Mouse (Mus musculus) midbrain, embryonic 14.5 days (tissue): Measurements from ENCODE around the gene Sept4. TPM values are rescaled to one million over a fixed set of nuclear protein-coding genes. Genes with fewer than 3 reads are reported as not detected.
A peak's percentile ranks its signal among the peaks of the same experiment; 100 is the strongest.

Experiments used
- ATAC-seq: fragments of 200-750 bp; cut with Nextera tagmentation; 2 replicates; pipeline ENCODE4 v1.8.0; 2017; ENCODE audit warnings: moderate number of reproducible peaks, moderate library complexity; ENCODE audit not compliant: low FRiP score, low TSS enrichment
- DNase-seq: peaks from one replicate; pipeline ENCODE4 v3.0.0-alpha.2; 2015
- H3K27ac ChIP-seq: fragments of 300-500 bp; sonication (generic); replicated peaks from 2 replicates; pipeline ENCODE4 v1.5.1; 2014; ENCODE audit warnings: mild to moderate bottlenecking, low read depth, low read length, moderate library complexity
- H3K27me3 ChIP-seq: fragments of 300-500 bp; sonication (generic); 2 replicates; pipeline ENCODE4 v1.6.1; 2014; ENCODE audit warnings: low read length, control low read depth, mixed read lengths; ENCODE audit not compliant: control insufficient read depth, insufficient read depth
- H3K36me3 ChIP-seq: fragments of 300-500 bp; sonication (generic); 2 replicates; pipeline ENCODE4 v1.6.1; 2014; ENCODE audit warnings: low read length, control low read depth; ENCODE audit not compliant: control insufficient read depth, insufficient read depth
- H3K4me1 ChIP-seq: fragments of 300-500 bp; sonication (generic); 2 replicates; pipeline ENCODE4 v1.6.1; 2014; ENCODE audit warnings: mild to moderate bottlenecking, antibody characterized with exemption, low read length, control low read depth; ENCODE audit not compliant: control insufficient read depth, insufficient read depth
- H3K4me2 ChIP-seq: fragments of 300-500 bp; sonication (generic); 2 replicates; pipeline ENCODE4 v1.6.1; 2014; ENCODE audit warnings: mild to moderate bottlenecking, low read length, moderate library complexity
- H3K4me3 ChIP-seq: fragments of 300-500 bp; sonication (generic); replicated peaks from 2 replicates; pipeline ENCODE4 v1.5.1; 2014; ENCODE audit warnings: low read depth, low read length
- H3K9ac ChIP-seq: fragments of 300-500 bp; sonication (generic); replicated peaks from 2 replicates; pipeline ENCODE4 v1.6.1; 2014; ENCODE audit warnings: mild to moderate bottlenecking, low read length, moderate library complexity
- H3K9me3 ChIP-seq: fragments of 300-500 bp; sonication (generic); 2 replicates; pipeline ENCODE4 v1.6.1; 2016; ENCODE audit warnings: low read length, control low read depth, mixed read lengths; ENCODE audit not compliant: control insufficient read depth
- WGBS: fragments of 180-500 bp; shearing (Covaris S2); extraction: QIAGEN DNeasy Blood & Tissue Kit; methylation state at CpG from one replicate; pipeline ENCODE4 v1.1.7; 2014; 5-methylcytosine and 5-hydroxymethylcytosine counted together
- polyA plus RNA-seq: library from polyadenylated mRNA; unstranded; fragments of >200 nt; fragmentation: Nextera tagmentation; extraction: Ambion mirVana; gene quantifications from 2 replicates; pipeline ENCODE4 v1.2.1, GENCODE M21; 2014

Gene Sept4
- polyA plus RNA-seq, 1 experiment from 2014 or later: 20.0 TPM

- WGBS: 55% methylated on average over 3 of the region's 3 CpGs
- no peak for ATAC-seq
- no peak overlapping the region for H3K9ac ChIP-seq
- H3K4me1 ChIP-seq: 0 out of 2 replicates have a peak, but pooled peaks cover 2% of the 10 kb centered on the region
- no peaks in the 10 kb centered on the region for H3K9me3 ChIP-seq
- H3K27me3 ChIP-seq: no peaks in the 10 kb centered on the region
- DNase-seq: no peak
- no peaks in the 10 kb centered on the region for H3K36me3 ChIP-seq
- no peak overlapping the region for H3K4me2 ChIP-seq
- H3K27ac ChIP-seq: no peak overlapping the region
- H3K4me3 ChIP-seq: no peak overlapping the region
Observed at GRCm38 (mm10) chr11:87542906-87543305, 25.8 kb upstream of the Sept4 start.

GRCm38 (mm10) chr11:87553342-87553741, 15.4 kb upstream of the Sept4 start:
- 71% methylated on average over 4 of the region's 4 CpGs for WGBS
- no peaks in the 10 kb centered on the region for H3K9me3 ChIP-seq
- H3K4me3 ChIP-seq: no peak overlapping the region
- no peak overlapping the region for H3K27ac ChIP-seq
- no peak overlapping the region for H3K9ac ChIP-seq
- H3K36me3 ChIP-seq: no peaks in the 10 kb centered on the region
- ATAC-seq (no peak), DNase-seq (no peak)
- H3K27me3 ChIP-seq: no peaks in the 10 kb centered on the region
- no peaks in the 10 kb centered on the region for H3K4me1 ChIP-seq
- no peak overlapping the region for H3K4me2 ChIP-seq

- peak; percentile 9 for DNase-seq
- 57% methylated on average over 5 of the region's 5 CpGs for WGBS
- no peak overlapping the region for H3K27ac ChIP-seq
- H3K27me3 ChIP-seq: no peaks in the 10 kb centered on the region
- H3K4me2 ChIP-seq: no peak overlapping the region
- no peak overlapping the region for H3K9ac ChIP-seq
- no peaks in the 10 kb centered on the region for H3K9me3 ChIP-seq
- H3K36me3 ChIP-seq: no peaks in the 10 kb centered on the region
- ATAC-seq: no peak
- no peak overlapping the region for H3K4me3 ChIP-seq
- H3K4me1 ChIP-seq: no peaks in the 10 kb centered on the region
Observed at GRCm38 (mm10) chr11:87554386-87554785, 14.3 kb upstream of the Sept4 start.

GRCm38 (mm10) chr11:87555106-87555703, 13.5 kb upstream of the Sept4 start:
- H3K27ac ChIP-seq: no peak overlapping the region
- DNase-seq: no peak
- H3K4me1 ChIP-seq: no peaks in the 10 kb centered on the region
- H3K27me3 ChIP-seq: no peaks in the 10 kb centered on the region
- no peak overlapping the region for H3K4me3 ChIP-seq
- no peaks in the 10 kb centered on the region for H3K9me3 ChIP-seq
- 37% methylated on average over 2 of the region's 2 CpGs for WGBS
- H3K4me2 ChIP-seq: no peak overlapping the region
- no peaks in the 10 kb centered on the region for H3K36me3 ChIP-seq
- H3K9ac ChIP-seq: no peak overlapping the region
- no peak for ATAC-seq

GRCm38 (mm10) chr11:87561208-87561607, 7.5 kb upstream of the Sept4 start:
- Histone ChIP-seq H3K4me2 (no peak overlapping the region), H3K36me3 (no peaks in the 10 kb centered on the region), H3K4me1 (no peaks in the 10 kb centered on the region), H3K27ac (no peak overlapping the region), H3K27me3 (no peaks in the 10 kb centered on the region), H3K4me3 (no peak overlapping the region), H3K9ac (no peak overlapping the region), H3K9me3 (no peaks in the 10 kb centered on the region)
- DNase-seq (no peak), ATAC-seq (no peak)
- 84% methylated on average over 6 of the region's 6 CpGs for WGBS

- WGBS: 82% methylated on average over 3 of the region's 3 CpGs
- H3K4me1 ChIP-seq: no peaks in the 10 kb centered on the region
- H3K9me3 ChIP-seq: no peaks in the 10 kb centered on the region
- ATAC-seq (no peak), DNase-seq (no peak)
- no peak within 1 kb of the TSS for H3K27ac ChIP-seq
- H3K4me3 ChIP-seq: no peak within 1 kb of the TSS
- H3K9ac ChIP-seq: no peak within 1 kb of the TSS
- H3K36me3 ChIP-seq: no peaks in the 10 kb centered on the region
- no peaks in the 10 kb centered on the region for H3K27me3 ChIP-seq
- no peak within 1 kb of the TSS for H3K4me2 ChIP-seq
Observed at GRCm38 (mm10) chr11:87566501-87566900, 2.2 kb upstream of the Sept4 start, which contains the start of gene Gm11492. TSS of gene Gm11492 (plus strand) at chr11:87566653.

GRCm38 (mm10) chr11:87570743-87571142, 2.0 kb downstream of the Sept4 start:
- Histone ChIP-seq H3K27me3 (no peaks in the 10 kb centered on the region), H3K9ac (no peak overlapping the region), H3K4me2 (no peak overlapping the region), H3K4me1 (no peaks in the 10 kb centered on the region), H3K36me3 (no peaks in the 10 kb centered on the region), H3K9me3 (no peaks in the 10 kb centered on the region), H3K4me3 (no peak overlapping the region), H3K27ac (no peak overlapping the region)
- WGBS: 20% methylated on average over 5 of the region's 5 CpGs
- ATAC-seq: no peak
- DNase-seq: no peak

GRCm38 (mm10) chr11:87571361-87571950, 2.8 kb downstream of the Sept4 start:
- no peaks in the 10 kb centered on the region for H3K4me1 ChIP-seq
- no peaks in the 10 kb centered on the region for H3K9me3 ChIP-seq
- DNase-seq (no peak), ATAC-seq (no peak)
- H3K4me2 ChIP-seq: no peak overlapping the region
- H3K4me3 ChIP-seq: no peak overlapping the region
- H3K27ac ChIP-seq: no peak overlapping the region
- H3K9ac ChIP-seq: no peak overlapping the region
- H3K27me3 ChIP-seq: no peaks in the 10 kb centered on the region
- no peaks in the 10 kb centered on the region for H3K36me3 ChIP-seq
- 85% methylated on average over 1 of the region's 1 CpGs for WGBS

- Histone ChIP-seq H3K4me2 (no peak overlapping the region), H3K27me3 (no peaks in the 10 kb centered on the region), H3K4me1 (peaks cover 14% of the 10 kb centered on the region), H3K9me3 (no peaks in the 10 kb centered on the region), H3K36me3 (no peaks in the 10 kb centered on the region), H3K9ac (no peak overlapping the region), H3K27ac (no peak overlapping the region), H3K4me3 (no peak overlapping the region)
- DNase-seq (no peak), ATAC-seq (no peak)
- WGBS: 79% methylated on average over 7 of the region's 7 CpGs
Observed at GRCm38 (mm10) chr11:87573751-87574150, 5.0 kb downstream of the Sept4 start.
